Mouse (Mus musculus) spleen, adult 18-20 months (tissue): Measurements from ENCODE around the gene Hs6st1.
"Not testable (repeated sequence)": the region's sequence is repeated elsewhere in the genome, so short reads cannot be mapped to it uniquely, and the experiment has no call there.

Source experiments
- DNase-seq, 2 experiments: peaks; one replicate each; pipeline ENCODE4 v3.0.0; 2022; ENCODE audit warnings: mixed read lengths in 2 of 2

Hs6st1 gene

DNA sequence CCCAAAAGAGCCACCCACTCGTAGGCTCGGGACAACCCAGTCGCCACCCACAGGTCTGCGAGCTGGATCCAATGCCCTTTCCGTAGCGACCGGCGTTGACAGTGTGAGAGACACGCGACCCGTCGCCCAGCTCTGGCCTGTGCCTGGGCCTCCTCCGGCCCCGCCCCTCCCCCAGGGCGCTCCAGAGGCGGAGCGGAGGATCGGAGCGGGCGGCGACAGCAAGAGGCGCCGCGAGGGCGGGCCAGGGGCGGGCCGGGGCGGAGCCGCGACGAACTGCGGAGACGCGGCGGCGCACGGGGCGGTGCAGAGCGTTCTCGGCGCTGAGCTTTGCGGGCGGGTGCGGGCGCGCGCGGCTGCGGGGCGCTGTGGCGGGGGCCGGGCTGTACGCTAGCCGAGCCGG, at the start of gene Hs6st1:
Gene Hs6st1, plus strand, starts transcription at position 325 of the 400 bp plus-strand sequence.
- peak; percentile 87 to 94 for DNase-seq

DNA sequence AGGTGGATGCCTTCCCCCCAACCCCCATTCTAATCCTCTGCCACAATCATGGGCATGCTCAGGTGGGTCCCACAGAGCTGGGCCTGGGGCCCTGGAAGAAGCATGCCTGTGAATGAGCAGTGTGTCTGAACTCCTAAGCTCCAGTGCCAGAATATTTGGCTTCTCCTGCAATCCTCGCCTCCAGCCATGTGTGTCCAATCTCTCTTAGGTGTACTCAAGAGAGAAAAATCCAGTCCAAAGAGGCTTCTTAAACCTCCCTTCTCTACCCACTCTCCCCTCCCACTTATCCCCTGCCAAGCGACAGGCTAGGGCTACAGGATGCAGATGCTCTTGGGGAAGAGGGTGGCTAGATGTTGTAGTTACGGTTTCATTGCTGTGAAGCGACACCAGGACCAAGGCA, 49.6 kb upstream of the Hs6st1 start:
- no peak for DNase-seq

DNA sequence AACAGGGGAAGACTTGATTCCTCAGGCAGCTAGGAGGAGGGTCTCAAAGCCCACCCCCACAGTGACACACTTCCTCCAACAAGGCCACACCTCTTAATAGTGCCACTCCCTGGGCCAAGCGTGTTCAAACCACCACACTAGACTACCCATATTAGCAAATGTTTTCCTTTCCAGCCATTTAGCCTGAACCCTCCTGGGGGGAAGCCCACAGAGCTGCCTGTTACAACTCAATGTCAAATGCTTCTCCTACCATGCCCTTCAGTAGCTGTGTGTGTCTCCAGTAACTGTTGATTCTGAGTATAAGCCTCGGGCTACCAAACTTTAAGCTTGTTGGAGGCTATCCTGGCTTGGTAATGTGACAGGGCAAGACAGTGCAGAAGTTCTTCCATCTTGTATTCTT, 49.0 kb upstream of the Hs6st1 start:
- no peak for DNase-seq

DNA sequence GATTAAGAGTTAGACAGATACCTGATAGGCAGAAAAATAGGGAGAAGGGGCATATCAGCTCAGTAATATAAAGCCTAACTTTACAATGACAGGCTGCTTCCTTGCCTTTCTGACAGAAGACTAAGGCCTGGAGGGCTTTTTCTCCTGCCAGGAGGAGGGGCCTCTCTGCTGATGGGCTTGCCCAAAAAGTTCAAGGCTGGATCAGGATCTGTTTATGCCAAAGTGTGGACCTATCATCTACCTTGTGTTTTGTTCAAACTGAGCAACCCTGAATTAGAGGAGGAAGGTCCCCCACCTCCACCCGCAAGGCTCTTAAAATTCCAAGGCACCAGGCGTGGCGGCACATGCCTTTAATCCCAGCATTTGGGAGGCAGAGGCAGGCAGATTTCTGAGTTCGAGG, 47.9 kb upstream of the Hs6st1 start:
- DNase-seq: no peak

DNA sequence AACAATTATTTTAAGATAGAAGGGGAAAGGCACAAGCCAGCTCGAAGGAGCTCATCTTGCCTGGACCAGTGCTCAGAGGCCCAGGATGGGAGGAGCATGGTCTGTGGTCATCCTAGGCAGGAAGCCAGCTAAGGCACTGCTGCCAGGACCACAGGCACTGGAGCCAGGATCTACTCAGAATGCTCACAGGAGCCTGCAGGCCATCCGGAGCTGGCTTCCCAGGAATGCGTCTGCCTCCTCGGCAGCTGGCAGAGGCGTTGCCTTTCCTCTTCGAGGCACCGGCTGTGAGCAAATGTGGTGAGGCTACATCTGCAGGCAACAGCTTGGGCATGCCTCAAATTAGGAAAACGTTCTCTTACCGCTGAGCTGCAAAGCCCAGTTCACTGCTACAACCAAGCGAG, 37.8 kb upstream of the Hs6st1 start:
- no peak for DNase-seq

DNA sequence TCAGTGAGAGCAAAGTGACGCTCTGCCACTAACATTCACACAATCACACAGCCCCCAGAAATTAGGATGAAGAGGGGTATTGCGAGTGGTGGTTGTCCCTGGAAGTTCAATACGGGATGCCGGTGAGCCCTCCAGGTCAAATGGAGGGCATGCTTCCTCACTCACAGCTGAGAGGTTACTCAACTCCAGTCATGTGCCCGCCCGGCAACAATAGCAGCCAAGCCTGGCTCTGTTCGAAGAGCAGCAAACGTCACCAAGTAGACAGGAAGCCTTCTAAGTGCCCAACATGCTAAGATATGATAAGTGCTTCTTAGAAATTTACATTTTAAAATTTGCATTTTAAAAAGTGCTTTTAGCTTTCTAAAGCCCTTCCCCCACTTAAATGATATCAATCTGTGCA, 29.4 kb upstream of the Hs6st1 start:
- no peak for DNase-seq

DNA sequence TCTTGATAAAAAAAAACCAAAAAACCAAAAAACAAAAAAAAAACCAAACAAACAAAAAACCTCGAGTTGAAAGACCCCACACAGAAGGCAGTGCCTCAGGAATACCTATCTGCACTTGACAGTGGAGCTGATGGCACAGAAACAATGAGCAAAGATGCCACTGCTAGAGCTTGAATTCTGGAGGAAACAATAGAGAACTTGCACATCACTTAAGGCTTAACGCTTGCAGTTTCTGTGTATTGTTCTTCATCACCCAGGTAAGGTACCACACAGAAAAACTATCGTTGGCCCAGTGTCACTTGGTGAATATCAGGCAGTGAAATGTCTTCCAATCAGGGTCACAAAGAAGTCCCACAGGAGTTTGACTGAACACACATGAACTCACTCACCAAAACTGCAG, 26.1 kb upstream of the Hs6st1 start:
- no peak for DNase-seq

DNA sequence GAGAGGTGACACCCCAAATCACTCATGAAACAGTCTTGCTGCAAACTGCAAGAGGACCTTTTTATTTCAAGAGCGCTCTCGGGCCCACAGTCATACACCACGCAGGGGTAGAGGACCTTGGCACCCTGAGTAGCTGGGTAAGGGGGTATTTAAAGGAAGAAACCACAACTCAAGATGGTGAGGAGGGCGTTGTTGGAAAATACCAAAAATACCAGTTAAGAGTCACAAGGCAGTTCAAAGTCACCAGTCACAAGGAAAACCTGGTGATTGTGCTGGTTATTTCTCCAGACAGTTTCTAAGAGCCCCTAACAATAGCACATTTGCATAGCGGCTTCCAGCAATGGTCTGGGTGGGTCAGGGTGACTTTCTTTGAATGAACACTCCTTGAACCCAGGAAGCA, 24.4 kb upstream of the Hs6st1 start:
- DNase-seq: not testable (repeated sequence)

DNA sequence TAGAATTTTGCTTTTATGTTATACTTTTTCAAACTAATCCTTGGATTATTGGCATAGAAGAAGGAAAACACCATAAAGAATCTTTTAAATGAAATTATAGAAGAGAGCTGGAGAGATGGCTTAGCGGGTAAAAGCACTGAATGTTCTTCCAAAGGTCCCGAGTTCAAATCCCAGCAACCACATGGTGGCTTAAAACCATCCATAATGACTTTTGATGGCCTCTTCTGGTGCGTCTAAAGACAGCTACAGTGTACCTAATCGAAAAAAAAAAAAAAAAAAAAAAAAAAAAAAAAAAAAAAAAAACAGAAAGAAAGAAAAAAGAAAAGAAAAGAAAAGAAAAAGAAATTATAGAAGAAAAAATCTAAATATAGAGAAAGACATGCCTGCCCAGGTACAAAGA, 23.9 kb upstream of the Hs6st1 start:
- no peak for DNase-seq

DNA sequence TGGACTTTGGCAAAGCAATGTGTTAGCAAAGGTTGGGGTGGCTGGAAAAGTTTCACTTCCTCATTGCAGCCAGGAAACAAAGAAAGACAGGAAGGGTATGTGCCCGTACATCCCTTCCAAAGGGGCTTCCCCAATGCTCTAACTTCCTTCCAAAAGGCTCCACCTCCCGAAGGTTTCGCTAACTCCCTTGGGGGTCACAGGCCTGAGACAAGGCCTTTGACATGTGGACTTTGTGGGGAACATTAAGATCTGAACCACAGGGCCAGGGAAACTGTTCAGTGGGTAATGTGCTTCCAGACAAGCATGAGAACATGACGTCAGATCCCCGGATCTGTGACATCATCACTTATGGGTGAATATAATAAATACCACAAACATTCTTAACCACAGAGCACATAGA, 15.5 kb upstream of the Hs6st1 start:
- peak in 1 of 2 experiments; percentile 35 for DNase-seq

DNA sequence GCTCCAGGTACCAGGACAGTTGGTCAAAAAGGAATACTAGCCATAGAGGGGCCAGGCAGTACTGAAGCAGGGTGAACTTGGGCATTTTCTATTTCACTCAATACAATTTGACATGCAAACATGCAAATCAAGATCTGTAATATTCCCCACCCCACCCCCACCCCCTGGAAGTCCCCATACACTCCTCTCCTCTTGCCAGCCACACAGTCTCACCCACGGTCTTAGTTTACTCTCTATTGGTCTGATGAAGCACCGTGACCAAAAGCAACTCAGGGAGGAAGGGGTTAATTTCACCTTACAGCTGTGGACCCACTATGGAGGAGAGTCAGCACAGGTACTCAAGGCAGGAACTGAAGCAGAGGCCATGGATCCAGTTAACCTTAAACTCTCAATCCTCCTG, 14.6 kb upstream of the Hs6st1 start:
- no peak for DNase-seq

DNA sequence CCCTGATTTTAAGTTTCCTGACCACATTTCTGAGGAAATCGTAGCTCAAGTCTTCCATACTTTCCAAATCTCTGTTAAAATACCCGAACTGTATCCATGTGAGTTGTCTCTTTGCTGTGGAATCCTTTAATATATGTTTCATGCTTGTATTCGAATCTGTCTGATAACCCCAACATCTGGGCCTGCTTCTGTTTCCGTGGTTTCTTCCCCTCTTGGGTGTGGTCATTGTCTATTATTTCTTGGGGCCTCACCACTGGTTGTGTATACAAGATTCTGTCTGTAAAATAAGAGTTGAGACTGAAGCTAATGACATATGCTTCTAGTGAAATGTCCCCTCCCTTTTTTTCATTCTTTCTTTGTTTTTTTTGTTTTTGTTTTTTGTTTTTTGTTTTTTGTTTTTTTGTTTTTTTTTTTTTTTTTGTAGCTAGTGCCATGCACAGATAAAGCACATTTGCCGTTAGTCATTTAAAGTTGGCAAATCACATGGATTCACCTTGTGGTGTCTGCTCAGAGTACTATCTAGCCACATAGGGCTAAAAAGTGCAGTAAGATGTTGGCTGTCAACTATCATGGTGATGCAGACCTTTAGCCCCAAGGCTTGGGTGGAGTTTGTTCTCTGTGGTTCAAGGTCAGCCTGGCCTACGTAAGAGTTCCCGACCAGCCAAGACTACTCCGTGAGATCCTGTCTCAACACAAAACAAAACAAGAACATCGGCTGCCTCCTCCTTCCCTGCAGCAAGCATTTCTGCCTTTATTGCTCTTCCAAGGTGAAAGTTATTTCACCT, 13.8 kb upstream of the Hs6st1 start:
- no peak for DNase-seq

DNA sequence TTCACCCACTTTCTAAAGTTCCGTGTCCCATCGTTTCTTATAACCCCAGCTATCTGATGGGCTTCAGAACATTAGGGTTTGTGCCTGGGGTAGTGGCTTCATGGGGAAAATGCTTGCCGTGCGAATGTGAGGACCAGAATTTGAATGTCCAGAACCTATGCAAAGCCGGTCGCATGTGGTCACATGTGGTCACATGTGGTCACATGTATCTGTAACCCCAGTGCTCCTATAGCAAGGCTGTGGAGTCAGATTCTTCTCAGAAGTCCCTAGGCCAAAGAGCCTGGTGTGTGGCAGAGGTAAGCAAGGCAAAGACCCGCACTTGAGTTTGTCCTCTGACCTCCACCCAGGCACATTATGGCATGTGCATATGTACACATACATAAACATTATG, 13.2 kb upstream of the Hs6st1 start:
- DNase-seq: no peak

DNA sequence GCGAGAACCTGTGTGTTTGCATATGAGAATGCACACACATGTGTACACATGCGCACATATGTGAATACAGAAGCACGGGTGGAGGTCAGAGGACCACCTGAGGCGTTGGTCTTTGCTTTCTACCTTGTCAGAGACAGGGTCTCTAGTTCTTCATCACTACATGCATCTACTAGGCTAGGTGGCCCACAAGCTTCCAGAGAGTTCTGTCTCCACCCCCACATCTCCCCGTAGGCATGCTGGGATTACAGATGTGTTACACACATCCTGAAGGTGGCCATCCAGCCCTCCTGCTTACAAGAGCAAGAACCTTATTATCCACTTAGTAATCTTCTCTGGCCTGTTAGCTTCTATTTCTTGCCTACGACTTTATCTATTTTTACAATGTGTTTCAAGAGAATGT, 8.8 kb upstream of the Hs6st1 start:
- DNase-seq: no peak

DNA sequence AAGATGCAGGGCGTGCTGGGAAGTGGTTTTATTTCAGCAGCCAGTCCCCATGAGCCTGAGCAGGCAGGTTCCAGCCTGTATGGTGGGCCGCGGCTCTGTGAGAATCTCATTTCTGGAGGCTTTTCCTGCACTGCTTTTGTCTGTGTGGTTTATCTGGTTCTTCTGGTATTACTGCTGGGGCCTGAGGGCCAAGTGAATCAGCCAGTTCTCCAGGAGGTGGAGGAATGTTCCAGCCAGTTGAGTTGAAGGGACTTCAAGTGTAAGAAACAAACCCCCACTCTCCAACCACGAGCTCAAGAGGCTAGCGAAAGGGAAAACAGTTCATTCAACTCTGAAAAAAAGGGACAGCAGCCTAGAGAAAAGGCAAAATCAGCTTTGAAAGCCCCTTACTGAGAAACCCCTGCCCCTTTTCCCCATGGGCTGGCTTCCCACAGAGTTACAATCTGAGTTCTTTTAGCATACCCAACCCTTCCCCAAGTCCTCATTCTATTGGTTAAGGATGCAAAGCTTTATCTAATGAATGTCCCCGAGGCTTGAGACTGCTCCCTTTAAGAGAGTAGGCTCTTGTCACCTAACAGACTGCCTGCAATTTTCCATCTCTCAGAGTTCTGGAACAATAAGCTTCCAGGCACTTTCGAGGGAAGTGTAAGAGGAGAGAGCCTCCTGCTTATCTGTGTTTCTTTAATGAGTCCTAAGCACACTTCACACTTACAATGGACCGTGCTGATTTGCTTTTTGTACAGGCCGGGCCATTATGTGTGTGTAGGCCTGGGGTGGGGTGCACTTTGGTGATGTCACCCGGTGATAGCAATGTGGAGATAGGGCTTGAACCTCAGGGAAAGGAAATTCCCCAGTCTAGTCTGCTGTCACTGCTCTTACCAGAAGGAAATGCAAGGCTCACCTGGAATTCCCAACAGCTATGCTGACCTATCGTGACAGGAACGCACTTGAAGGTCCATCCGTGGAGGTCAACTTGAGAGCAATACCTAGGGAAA, 7.9 kb upstream of the Hs6st1 start:
- DNase-seq: no peak

DNA sequence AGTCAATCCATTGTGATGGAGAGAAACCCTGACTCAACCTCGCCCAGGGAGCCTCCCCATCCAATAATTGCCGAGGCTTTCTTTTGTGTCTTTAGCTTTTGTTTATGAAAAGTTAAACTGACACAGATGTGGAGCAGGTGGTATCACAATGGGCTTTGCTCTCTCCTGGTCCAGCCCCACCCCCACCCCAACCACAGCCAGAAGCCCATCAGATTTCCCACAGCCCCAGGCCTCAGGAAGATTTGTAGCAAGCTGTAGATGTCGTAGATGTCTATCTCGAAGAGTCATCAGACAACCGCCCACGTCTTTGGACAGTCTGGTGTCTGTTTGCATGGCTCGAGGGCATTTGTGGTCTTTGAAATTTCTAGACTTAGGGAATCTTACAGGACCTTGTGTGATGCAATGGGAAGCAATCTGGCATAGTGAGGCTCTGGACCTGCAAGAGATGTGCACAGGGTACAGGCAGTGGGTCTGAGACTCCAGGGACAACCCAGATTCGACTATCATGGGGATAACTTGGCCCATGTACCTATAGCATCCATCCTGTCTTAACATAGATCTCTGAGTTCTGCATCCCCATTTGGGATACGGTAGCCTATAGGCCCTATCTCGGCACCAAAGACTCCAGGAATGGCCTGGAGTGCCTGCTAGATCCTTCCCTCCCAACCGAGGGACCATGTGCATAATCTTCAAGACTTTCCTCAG, 6.8 kb upstream of the Hs6st1 start:
- DNase-seq: no peak

DNA sequence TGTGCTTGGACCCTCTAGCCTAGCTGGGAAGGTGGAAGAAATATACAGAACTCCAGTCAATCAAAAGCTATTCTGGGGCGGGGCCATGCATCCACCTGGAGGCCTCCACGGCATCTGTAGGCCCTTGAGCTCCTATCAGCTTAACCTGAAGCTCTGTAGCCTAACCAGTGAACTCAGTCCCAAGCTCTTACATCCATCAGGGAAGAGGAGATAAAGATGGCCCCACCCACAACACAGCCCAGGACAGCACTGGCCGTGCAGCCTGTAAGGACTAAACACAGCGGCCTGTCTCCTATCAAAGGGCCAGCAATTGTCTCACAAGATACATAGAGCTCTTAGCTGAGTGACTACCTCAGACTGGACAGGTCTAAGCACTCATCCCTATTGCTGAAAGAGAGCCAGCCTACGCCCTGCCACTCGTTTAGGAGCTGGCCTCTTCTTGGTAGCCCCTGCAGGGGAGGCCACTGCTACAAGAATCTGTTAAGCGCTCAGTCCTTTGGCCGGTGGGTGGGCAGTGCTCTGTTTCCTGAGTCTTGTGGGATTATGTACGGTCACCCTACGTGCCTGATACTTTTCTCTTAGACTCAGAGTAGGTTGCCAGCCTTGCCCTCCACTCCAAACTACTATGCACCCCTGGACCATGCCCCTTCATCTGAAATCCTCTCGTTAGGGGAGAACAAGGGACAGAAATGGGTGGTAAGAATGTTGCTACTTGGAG, 6.0 kb upstream of the Hs6st1 start:
- no peak for DNase-seq

DNA sequence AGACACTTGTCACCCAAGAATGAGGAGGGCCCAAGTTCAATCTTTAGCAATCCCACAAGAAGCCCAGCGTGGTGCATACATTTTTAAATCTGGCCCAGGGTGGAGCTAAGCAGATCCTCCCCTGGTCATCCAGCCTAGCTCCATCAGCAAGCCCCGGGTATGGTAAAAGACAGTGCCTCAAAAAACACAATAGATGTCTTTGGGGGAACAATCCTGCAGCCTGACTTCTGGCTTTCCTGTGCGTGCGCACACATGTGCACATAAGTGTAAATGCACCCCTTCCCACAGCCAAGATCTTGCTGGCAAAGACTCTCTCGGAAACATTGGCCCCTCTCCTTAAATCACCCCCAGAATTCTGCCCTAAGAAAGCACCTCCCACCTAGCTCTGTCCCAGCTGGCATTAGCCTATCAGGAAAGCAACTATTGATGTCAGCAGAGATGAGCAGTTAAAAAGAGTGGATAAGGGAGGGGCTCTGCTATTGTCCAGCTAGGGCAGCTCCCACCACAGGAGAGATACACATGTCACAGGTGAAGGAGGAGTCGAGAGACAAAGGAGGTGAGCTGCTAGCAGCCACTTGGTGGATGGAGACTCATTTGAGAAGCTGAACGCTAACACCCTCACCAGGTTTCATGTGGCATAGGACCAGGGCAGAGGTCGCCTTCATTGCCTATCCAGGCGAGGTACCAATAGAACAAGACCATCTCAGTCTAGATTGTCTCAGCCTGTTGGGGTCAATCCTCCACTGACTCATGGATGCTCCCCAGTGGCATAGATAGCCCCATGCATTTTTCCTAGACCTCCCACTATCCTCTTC, 5.2 kb upstream of the Hs6st1 start:
- no peak for DNase-seq

DNA sequence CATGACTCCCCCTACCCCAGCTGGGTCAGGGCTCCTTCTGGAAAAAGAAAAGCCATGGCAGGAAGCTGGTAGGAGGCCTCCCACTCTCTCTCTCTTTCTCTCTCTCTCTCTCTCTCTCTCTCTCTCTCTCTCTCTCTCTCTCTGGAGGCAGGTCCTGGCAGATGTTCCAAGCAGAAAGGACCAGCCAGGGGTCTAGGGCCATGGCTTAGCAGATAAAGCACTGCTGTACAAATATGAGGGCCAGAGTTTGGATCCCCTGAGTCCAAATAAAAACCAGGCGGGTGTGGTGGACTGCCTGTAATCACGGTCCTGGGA, 4.6 kb upstream of the Hs6st1 start:
- no peak for DNase-seq

DNA sequence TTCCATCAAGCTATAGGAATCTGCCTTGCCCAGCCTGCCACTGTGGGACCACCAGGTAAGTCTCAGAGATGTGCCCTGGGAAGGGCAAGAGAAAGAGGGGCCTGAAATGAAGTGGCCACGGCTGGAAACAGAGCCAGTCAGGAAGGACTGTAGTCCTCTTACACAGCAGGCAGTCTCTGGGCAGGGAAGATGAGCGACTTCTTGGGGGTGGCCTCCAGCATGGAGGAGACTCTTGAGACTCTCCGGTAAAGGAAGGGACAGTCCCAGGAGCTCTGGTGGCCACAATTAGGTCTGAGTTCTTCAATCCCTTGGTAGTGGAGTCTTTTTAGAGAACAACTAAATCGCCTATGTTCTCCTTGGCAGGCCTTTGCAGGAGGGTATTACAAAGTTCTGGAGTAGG, 4.0 kb upstream of the Hs6st1 start:
- no peak for DNase-seq

DNA sequence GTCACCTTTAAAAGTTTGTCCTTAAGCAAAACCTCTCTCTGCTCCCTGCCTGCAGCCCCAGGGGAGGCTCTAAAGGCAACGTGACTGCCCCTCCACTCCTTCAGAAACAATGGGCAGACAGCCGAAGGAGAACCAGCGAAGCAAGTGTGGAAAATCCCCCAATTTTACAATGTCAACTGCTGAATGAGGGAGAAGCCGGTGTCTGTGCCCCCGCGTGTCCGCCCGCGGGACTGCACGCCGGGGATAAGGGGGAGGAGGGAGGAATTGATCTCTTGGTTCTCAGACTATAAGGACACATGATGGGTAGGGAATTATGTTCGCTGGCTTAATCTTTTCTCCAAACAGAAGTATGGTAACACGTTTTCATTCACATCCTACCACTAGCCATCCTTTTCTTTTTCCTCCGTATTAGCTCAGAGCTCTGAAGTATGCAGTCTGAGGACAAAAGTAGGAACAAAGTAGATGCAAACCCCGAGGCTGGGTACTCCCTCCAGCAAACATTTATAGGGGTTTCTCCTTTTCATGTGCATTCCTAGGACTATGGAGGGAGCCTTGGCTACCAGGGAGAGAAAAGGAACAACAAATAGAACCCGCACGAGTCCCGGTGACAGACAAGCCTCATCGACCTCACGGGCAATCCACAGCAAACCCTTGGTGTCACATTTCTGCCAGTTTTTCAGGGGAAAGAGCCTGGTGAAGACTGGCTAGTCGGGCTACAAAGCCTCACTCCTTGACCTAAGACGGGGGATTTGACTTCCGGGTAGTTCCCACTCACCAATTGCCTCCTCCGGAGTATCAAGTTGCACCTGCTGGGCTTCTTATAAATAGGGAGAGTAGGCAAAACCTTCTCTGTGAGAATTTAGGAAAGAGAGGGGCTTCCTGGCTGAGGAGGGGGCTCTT, 3.1 kb upstream of the Hs6st1 start:
- DNase-seq: peak; percentile 85 to 95
